Mouse (Mus musculus) right cerebral cortex, adult 18-20 months (tissue): ENCODE measurements at regions not wholly inside any gene's neighbourhood (a gene's known extent, or its start where the extent isn't known, plus 50 kb on each side); places are given as distances from the start of the nearest gene placed in this dataset.
"Not testable (repeated sequence)": the region's sequence is repeated elsewhere in the genome, so short reads cannot be mapped to it uniquely, and the experiment has no call there.

Source experiments
- DNase-seq: peaks from one replicate; pipeline ENCODE4 v3.0.0; 2022; ENCODE audit warnings: mixed read lengths

DNA sequence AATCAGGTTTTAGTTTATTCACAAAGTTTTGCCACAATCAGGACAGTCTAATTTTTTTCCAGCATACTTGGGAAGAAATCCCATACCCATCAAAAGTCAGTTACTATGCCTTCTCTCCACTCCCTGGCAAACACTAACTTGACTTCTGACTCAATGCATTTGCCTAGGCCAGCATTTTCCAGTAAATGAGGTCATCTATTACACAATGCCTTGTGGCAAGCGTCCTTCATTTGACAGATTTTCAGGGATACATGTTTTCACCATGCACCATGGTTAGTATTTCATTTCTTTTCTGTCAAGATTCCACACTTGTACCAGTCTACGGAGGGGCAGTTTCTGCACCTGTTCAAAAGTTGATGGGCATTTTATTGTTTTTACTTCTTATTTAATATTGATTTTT, 88.4 kb upstream of the Slc2a12 start:
- DNase-seq = not testable (repeated sequence)

DNA sequence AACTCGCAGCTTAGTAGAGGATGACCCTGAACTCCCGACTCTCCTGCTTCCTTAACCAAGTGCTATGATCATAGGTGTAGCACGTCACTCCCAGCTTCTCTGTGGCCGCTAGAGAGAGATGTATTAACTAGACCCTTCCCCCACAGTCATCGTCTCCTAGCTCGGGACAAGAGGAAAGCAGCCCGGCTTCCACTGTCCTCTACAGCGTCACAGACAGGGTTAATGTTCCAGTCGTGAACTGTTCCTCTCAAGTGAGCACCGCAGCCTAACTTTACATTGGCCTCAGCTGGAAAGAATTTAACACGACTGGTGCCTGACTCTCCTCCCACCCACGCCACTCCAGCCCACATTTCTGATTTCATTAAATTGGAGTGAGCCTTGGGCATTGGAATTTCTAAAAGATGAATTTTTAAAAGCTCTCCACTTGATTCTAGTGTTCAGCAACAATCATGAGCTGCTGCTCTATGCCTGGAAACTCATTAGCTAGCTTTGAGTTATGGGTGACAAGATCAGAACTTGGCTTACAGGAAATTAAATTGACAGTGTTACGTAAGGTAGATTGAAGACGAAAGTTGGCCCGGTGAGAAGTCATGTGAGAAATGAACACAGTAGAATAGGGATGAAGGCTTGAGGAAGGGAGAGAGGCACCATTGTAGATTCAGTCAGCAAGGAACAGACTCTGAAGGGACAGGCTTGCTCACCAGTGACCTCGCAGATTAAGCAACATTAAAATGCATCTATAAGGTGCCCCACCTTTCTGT, 75.4 kb upstream of the Slc2a12 start:
- not testable (repeated sequence) for DNase-seq

DNA sequence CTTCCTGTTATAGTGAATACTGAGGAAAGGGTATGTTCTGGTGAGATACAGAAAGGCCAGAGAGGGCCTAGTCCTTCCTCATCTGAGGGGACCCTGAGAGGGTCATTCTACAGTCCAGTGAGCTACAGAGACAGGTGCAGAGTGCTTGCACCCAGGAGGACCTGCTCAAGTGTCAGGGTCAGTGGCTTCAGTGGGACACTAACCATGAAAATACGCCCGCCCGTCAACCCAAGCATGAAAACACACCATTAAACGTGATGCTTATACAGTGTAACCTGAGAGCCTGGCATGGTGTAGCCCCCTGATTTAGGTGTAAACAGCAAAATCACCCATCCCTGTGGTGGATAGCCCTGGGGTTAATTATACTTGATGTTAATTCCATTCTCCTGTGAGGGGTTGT, 70.8 kb upstream of the Slc2a12 start:
- not testable (repeated sequence) for DNase-seq

DNA sequence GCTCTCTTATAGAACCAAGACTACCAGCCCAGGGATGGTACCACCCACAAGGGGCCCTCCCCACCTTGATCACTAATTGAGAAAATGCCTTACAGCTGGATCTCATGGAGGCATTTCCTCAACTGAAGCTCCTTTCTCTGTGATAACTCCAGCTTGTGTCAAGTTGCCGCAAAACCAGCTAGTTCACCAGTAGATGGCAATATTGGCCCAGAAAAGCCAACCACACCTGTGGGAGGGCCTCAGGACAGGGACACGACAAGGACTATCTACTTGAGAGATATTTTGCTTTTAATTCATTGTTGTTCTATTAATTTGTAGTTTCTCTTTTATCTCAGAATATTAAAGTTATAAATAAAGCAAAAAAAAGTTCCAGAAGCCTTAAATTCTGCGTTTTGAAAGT, 65.4 kb upstream of the Slc2a12 start:
- peak; percentile 54 for DNase-seq

DNA sequence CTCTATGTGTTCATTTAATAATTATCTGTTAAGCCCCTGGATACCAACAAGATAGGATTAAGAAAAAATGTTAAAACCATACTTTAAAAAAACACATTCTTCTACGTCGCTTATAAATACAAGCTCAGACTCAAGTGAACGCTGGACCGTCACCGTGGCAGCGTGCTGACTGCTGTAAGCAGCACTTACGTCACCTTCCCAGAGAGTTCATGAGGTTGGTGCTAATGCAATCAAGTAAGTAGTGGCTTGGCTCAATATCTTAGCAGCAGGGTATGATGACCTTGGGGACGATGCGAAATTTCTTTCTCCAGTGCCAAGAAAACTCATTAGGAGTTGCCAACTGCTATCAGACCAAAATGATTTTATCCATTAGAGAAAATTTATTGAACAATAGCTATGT, 63.5 kb upstream of the Slc2a12 start:
- not testable (repeated sequence) for DNase-seq

DNA sequence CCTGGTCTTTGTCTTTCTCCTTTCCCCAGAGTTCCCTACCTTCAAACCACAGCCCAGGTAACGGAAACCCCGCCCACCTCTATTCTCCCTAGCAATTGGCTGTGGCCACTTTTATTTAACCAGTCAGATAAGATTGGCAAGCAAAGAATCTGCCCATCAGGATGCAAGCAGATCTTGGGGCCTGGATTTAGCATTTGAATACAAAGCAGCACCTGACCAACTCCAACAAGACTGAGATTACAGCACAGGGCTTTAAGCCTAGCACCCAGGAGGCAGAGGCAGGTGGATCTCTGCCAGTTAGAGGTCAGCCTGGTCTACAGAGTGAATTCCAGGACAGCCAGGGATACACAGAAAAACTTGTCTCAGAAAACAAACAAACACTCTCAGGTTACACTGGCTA, 61.5 kb upstream of the Slc2a12 start:
- DNase-seq = not testable (repeated sequence)

DNA sequence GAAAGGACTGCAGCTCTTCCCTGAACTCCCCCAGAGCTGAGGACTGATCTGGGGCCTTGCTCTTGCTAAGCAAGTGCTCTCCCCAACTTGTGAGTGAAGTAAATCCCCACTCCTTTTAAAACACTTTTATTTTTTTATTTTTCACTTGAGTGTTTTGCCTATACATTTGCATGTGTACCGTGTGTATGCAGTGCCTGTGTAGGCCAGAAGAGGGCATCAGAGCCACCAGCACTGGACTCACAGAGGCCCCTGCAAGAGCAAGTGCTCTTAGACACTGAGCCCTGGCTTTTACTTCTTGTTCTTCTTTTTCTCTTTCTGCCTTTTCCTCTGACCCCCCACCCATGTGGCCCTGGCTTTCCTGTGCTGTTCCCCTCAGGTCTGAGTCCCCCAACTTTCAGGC, 56.2 kb upstream of the Slc2a12 start:
- DNase-seq = not testable (repeated sequence)

DNA sequence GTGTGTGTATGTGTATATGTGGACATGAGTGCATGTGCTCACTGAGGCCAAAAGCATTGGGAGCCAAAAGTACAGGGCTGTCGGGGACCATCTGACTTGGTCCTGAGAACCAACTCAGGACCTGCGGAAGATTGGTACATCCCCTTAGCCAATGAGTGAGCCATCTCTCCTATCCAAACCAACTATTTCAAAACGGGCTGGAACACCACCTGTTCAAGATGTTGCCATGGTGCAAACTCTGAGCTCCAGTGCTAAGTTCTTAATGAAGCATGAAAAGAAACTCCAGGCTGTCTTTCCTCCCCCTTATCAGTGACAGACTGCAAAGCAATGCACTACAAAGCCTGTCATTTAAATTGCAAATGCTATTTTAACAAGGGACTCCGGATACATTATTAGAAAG, 53.1 kb upstream of the Slc2a12 start:
- DNase-seq = not testable (repeated sequence)

DNA sequence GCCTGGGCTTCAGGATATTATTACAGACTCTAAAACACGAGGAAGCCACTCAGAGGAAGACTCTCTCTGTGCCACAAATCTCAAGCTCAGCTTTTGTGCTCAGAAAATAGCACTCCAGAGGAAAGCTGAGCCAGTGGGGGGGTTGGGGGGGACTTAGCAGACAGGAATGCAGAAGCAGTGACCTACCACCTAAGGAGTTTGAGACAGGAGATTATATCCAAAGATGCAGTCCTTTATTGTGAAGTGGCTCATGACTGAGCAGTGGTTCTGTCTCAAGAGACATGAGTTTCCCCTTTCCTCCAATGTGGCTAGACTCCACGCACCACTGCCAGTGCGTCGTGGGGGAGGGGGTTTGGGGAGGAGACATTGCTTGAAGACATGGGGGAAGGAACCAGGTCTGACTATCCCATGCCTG, 52.6 kb upstream of the Slc2a12 start:
- not testable (repeated sequence) for DNase-seq

DNA sequence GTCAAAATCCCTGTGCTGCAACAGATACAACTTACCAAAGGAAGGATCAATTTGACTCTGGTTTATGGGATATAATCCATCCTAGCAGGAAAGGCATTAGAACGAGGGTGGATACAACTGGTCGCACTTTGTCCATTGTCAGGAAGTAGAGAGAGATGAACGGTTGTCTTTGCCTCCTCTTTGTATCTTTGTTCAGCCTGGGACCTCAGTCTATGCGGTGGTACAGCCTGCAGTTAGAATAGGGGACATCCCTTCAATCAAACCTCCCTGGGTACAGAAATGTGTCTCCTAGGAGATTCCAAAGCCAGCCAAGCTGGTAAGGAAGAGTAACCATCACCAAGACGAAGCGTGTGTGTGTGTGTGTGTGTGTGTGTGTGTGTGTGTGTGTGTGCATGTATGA, 52.1 kb upstream of the Slc2a12 start:
- not testable (repeated sequence) for DNase-seq
